Mouse (Mus musculus) liver, adult 2 months (tissue): ENCODE results near the gene Sycp1. TPM values are rescaled to one million over a fixed set of nuclear protein-coding genes. Genes with fewer than 3 reads are reported as not detected.

Source experiments
- DNase-seq: peaks from one replicate; pipeline ENCODE4 v3.0.0-alpha.2; 2011; ENCODE audit warnings: low read depth, low spot score; ENCODE audit errors: extremely low read depth
- H3K27ac ChIP-seq: fragments of 200-500 bp; replicated peaks from 2 replicates; pipeline ENCODE4 v1.5.1; 2012; ENCODE audit warnings: low read depth, mild to moderate bottlenecking, control low read depth, inconsistent platforms, low read length; ENCODE audit not compliant: insufficient read depth
- H3K27me3 ChIP-seq: fragments of 200-500 bp; 2 replicates; pipeline ENCODE4 v1.6.1; 2012; ENCODE audit warnings: mild to moderate bottlenecking, moderate library complexity, low read length, inconsistent platforms; ENCODE audit not compliant: control insufficient read depth, insufficient read depth
- H3K36me3 ChIP-seq: fragments of 200-500 bp; 2 replicates; pipeline ENCODE4 v1.6.1; 2012; ENCODE audit warnings: low read length, inconsistent platforms; ENCODE audit not compliant: control insufficient read depth, insufficient read depth
- H3K4me1 ChIP-seq: fragments of 200-500 bp; 2 replicates; pipeline ENCODE4 v1.6.1; 2011; ENCODE audit warnings: low read length; ENCODE audit not compliant: control insufficient read depth, insufficient read depth
- H3K4me3 ChIP-seq: fragments of 200-500 bp; 2 replicates; pipeline ENCODE4 v1.5.1; 2011; ENCODE audit warnings: low read depth, mild to moderate bottlenecking, control low read depth, low read length, moderate library complexity; ENCODE audit not compliant: insufficient read depth
- H3K79me2 ChIP-seq: fragments of 200-500 bp; 2 replicates; pipeline ENCODE4 v1.6.1; 2012; ENCODE audit warnings: inconsistent platforms, mild to moderate bottlenecking, low read length, moderate library complexity; ENCODE audit not compliant: control insufficient read depth, insufficient read depth
- H3K9ac ChIP-seq: fragments of 200-500 bp; 2 replicates; pipeline ENCODE4 v1.6.1; 2012; ENCODE audit warnings: low read depth, mild to moderate bottlenecking, control low read depth, inconsistent platforms, low read length
- CTCF ChIP-seq: fragments of 200-500 bp; IDR thresholded peaks from 2 replicates; pipeline ENCODE4 v1.5.1; 2011; ENCODE audit warnings: low read depth, low read length, control low read depth
- POLR2A ChIP-seq: fragments of 200-500 bp; IDR thresholded peaks from 2 replicates; pipeline ENCODE4 v1.6.1; 2011; ENCODE audit warnings: low read length, control low read depth; ENCODE audit not compliant: insufficient read depth; ENCODE audit errors: extremely low read depth
- WGBS: fragments of 180-500 bp; shearing (Covaris S2); methylation state at CpG from one replicate; pipeline ENCODE4 v1.1.7; 2018; 5-methylcytosine and 5-hydroxymethylcytosine counted together
- polyA plus RNA-seq: library from polyadenylated mRNA; depleted of rRNA; stranded (reverse); fragments of >200 nt; gene quantifications from 2 replicates; pipeline ENCODE4 v1.2.3, GENCODE M21; 2012; rRNA removed
- total RNA-seq: library from RNA; depleted of rRNA; stranded (reverse); fragments of >200 nt; gene quantifications from 2 replicates; pipeline ENCODE4 v1.2.3, GENCODE M21; 2014; rRNA removed

The Sycp1 gene
- total and polyA plus RNA-seq, 2 experiments, result not detected

DNA sequence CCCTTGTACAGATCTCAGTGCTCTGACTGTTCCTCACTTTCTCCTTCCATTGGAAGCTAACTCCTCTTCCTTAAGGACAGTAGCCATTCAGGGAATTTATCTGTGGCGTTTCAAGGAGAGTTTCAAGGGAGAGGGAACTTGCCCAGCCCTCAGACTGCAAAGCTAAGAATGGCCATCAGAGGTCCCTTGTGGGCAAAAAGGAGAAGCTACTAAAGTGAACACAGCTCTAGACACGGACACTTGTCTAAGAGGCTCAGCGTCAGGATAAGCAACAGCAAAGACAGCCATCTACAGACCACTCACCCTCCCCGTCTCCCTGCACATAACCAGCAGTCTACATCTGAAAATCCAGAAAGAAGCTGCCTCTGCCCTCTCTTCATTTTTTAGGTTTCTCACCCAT lies 148.5 kb downstream of the Sycp1 start:
- Histone ChIP-seq H3K4me1 (no peaks in the 10 kb centered on the region), H3K79me2 (no peaks in the 10 kb centered on the region), H3K9ac (no peak overlapping the region), H3K27me3 (no peaks in the 10 kb centered on the region), H3K36me3 (no peaks in the 10 kb centered on the region), H3K4me3 (no peak overlapping the region), H3K27ac (no peak overlapping the region)
- no peak for DNase-seq
- no peak for TF ChIP-seq CTCF
- TF ChIP-seq POLR2A, result no peak
- WGBS, result 48% methylated on average over 4 of the region's 4 CpGs

DNA sequence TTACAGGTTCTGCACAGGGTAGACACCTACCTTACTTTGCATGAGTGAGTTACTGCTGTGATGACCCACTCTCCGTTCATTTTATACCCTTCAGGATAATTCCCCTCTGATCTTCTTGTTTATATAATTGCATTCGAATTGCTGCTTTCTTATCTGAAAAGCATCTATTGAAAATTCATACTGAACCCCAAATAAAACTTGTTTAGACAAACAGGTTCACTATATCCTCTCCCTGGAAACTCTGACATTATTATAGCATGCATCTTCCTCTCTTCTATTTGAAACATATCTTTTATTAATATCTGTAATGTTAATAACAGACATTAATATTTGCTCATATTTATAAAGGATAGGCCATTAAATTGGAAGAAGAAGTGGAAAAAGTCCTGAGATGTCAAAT lies 153.3 kb downstream of the Sycp1 start, which contains the start of gene Tshb:
TSS of gene Tshb (minus strand) at position 101 of the 400 bp plus-strand sequence.
- no peak within 1 kb of the TSS for H3K4me3 ChIP-seq
- H3K27me3 ChIP-seq, result no peaks in the 10 kb centered on the region
- TF ChIP-seq POLR2A (no peak), CTCF (no peak)
- no peaks in the 10 kb centered on the region for H3K79me2 ChIP-seq
- no peaks in the 10 kb centered on the region for H3K36me3 ChIP-seq
- H3K9ac ChIP-seq, result no peak within 1 kb of the TSS
- DNase-seq, result no peak
- WGBS, result 73% methylated on average over 2 of the region's 2 CpGs
- no peaks in the 10 kb centered on the region for H3K4me1 ChIP-seq
- H3K27ac ChIP-seq, result no peak within 1 kb of the TSS

DNA sequence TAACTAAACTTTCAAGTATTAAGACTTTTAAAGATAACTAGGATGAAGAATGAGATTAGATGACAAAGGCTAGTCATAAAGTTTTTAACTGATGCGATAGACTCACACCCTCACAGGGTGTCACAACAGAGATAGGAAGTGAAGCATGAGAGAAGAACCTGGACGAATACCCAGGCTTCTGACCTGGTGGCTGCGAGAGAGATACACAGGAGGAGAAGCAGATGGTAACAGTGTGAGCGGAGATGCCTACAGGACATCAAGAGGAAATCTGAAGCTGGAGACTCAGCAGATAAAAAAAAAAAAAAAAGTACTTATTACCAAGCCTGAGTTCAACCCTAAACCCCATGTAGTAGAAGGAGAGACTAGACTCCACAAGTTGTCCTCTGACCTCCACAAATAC lies 162.9 kb downstream of the Sycp1 start:
- no peak overlapping the region for H3K9ac ChIP-seq
- no peaks in the 10 kb centered on the region for H3K4me1 ChIP-seq
- H3K27me3 ChIP-seq, result no peaks in the 10 kb centered on the region
- 90% methylated on average over 4 of the region's 4 CpGs for WGBS
- H3K79me2 ChIP-seq, result no peaks in the 10 kb centered on the region
- H3K36me3 ChIP-seq, result no peaks in the 10 kb centered on the region
- no peak overlapping the region for H3K27ac ChIP-seq
- DNase-seq, result no peak
- no peak overlapping the region for H3K4me3 ChIP-seq
- no peak for TF ChIP-seq CTCF
- TF ChIP-seq POLR2A, result no peak

Other genes starting within 250 kb of the Sycp1 start
- gene Tspan2, start 201.6 kb downstream of the Sycp1 start, total RNA-seq, result 1.4 and 2.7 TPM in 2 replicates
- 0.34 and 0.36 TPM in 2 replicates for gene Tspan2, start 201.6 kb downstream of the Sycp1 start, polyA plus RNA-seq
- gene Tshb, start 153.4 kb downstream of the Sycp1 start, total RNA-seq, result not detected in 2 replicates
- gene Tshb, start 153.4 kb downstream of the Sycp1 start, polyA plus RNA-seq, result not detected in 2 replicates
- gene Nr1h5, start 28.0 kb upstream of the Sycp1 start, total RNA-seq, result 2.6 and 3.0 TPM in 2 replicates
- 0.52 and 0.94 TPM in 2 replicates for gene Nr1h5, start 28.0 kb upstream of the Sycp1 start, polyA plus RNA-seq
- 7.7 and 7.9 TPM in 2 replicates for gene Sike1, start 59.6 kb upstream of the Sycp1 start, total RNA-seq
- 6.0 and 6.8 TPM in 2 replicates for gene Sike1, start 59.6 kb upstream of the Sycp1 start, polyA plus RNA-seq
- gene Csde1, start 84.3 kb upstream of the Sycp1 start, total RNA-seq, result 210 and 237 TPM in 2 replicates
- gene Csde1, start 84.3 kb upstream of the Sycp1 start, polyA plus RNA-seq, result 16.7 and 17.9 TPM in 2 replicates
- gene Nras, start 122.2 kb upstream of the Sycp1 start, total RNA-seq, result 12.1 and 12.6 TPM in 2 replicates
- 6.9 and 7.1 TPM in 2 replicates for gene Nras, start 122.2 kb upstream of the Sycp1 start, polyA plus RNA-seq
- 0.46 TPM in 1 of 2 replicates, not detected in the other for gene Ampd1, start 137.9 kb upstream of the Sycp1 start, total RNA-seq
- not detected in 2 replicates for gene Ampd1, start 137.9 kb upstream of the Sycp1 start, polyA plus RNA-seq
- 0.47 and 0.55 TPM in 2 replicates for gene Dennd2c, start 166.5 kb upstream of the Sycp1 start, total RNA-seq
- 0.07 and 0.09 TPM in 2 replicates for gene Dennd2c, start 166.5 kb upstream of the Sycp1 start, polyA plus RNA-seq
- 28.3 and 28.7 TPM in 2 replicates for gene Bcas2, start 235.6 kb upstream of the Sycp1 start, total RNA-seq
- 13.4 and 15.9 TPM in 2 replicates for gene Bcas2, start 235.6 kb upstream of the Sycp1 start, polyA plus RNA-seq